Mouse (Mus musculus): ENCODE measurements around the gene Prps2. TPM values are rescaled to one million over a fixed set of nuclear protein-coding genes. Genes with fewer than 3 reads are reported as not detected.
"Not testable (repeated sequence)": the region's sequence is repeated elsewhere in the genome, so short reads cannot be mapped to it uniquely, and the experiment has no call there.

Gene Prps2
- total and polyA plus RNA-seq, 3 experiments = 43.9 to 74.3 (median 73.1) TPM

DNA sequence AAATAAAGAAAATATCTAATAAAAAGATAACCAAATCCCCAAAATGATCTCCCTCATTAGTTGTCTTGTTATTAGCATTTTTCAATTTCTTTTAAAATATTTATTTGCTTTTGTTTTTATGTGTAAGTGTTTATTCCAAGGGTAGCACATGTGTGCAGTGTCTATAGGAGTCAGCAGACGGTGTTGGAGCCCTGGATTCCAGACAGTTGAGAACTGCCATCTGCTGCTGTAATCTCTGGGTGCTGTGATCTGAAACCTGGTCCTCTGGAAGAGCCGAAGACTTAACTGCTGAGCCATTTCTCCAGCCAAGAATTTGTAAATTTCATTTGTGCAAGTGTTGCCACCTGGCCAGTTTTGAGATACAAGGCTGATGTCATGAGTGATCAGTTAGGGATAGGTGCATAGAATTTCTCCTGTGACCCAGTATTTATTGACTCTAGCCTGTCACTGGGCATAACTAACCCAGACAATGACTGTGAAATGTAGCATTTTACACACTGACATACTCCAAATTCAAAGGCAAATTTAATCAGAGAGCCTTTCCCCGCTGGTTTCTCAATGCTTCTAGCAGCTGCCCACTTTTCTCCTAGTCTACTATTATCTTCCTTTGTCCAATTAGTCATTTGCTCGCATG is 67.3 kb downstream of the Prps2 start:
- in situ Hi-C loops (cut with MboI; ENCODE audit: low pct_ligation_motif_present, low pct_unique_long_range_greater_than_20kb, low sequenced_read_pairs) = no loop called here
- no peak for DNase-seq (ENCODE audit: extremely low read depth)
- TF ChIP-seq E2F4 (IDR thresholded peaks at IDR 0.05; ENCODE audit: insufficient replicate concordance, low read depth, low read length) (no peak), JUND (conservative IDR thresholded peaks at IDR 0.05; ENCODE audit: low read depth, low read length) (no peak), GABPA (IDR thresholded peaks at IDR 0.05; ENCODE audit: insufficient replicate concordance, low read depth, low read length) (no peak), USF2 (conservative IDR thresholded peaks at IDR 0.05; ENCODE audit: low read depth, low read length) (no peak), RCOR1 (conservative IDR thresholded peaks at IDR 0.05; ENCODE audit: low read depth, low read length) (no peak), HCFC1 (IDR thresholded peaks at IDR 0.05; ENCODE audit: low read depth, low read length) (no peak), ZNF384 (IDR thresholded peaks at IDR 0.05; ENCODE audit: low read depth, low read length) (no peak), POLR2A (IDR thresholded peaks at IDR 0.05; ENCODE audit: low read depth, low read length) (no peak), SIN3A (IDR thresholded peaks at IDR 0.05; ENCODE audit: low read length) (no peak), NRF1 (IDR thresholded peaks at IDR 0.05; ENCODE audit: low read depth, low read length) (no peak), MAX (IDR thresholded peaks at IDR 0.05; ENCODE audit: low read length) (no peak), ETS1 (conservative IDR thresholded peaks at IDR 0.05; ENCODE audit: low read depth, low read length) (no peak), SMC3 (IDR thresholded peaks at IDR 0.05; ENCODE audit: low read depth, low read length) (no peak), MAZ (IDR thresholded peaks at IDR 0.05; ENCODE audit: low read depth, low read length) (no peak)
- dilution Hi-C loops (cut with MboI; ENCODE audit: extremely low pct_ligation_motif_present, extremely low pct_unique_long_range_greater_than_20kb, low sequenced_read_pairs) = no loop called here
- Histone ChIP-seq H3K9ac (ENCODE audit: insufficient read depth, low read depth) (no peak overlapping the region), H3K36me3 (replicated peaks in 1 of 2; ENCODE audit: control insufficient read depth in 1 of 2, insufficient read depth in 1 of 2, low read length in 1 of 2) (peaks cover 2 to 17% of the 10 kb centered on the region in 2 experiments), H3K9me3 (replicated peaks; ENCODE audit: low read length) (no peaks in the 10 kb centered on the region), H3K4me1 (ENCODE audit: control insufficient read depth in 1 of 2, insufficient read depth in 2 of 2) (peaks cover 0 to 36% of the 10 kb centered on the region in 2 experiments; a peak in 2 of 4 replicates), H3K27me3 (replicated peaks) (no peaks in the 10 kb centered on the region), H3K4me3 (replicated peaks in 1 of 3; ENCODE audit: low read depth in 2 of 3, low read length in 2 of 3, poor library complexity in 1 of 3) (no peak overlapping the region), H3K79me2 (replicated peaks; ENCODE audit: control insufficient read depth, extremely low read depth, insufficient read depth, poor library complexity, severe bottlenecking) (peaks cover 7% of the 10 kb centered on the region), H3K27ac (ENCODE audit: insufficient read depth, low read depth) (peak overlapping the region; percentile 41; the same call in 1 of the 2 replicates), H3K4me2 (ENCODE audit: insufficient read depth, low read depth, poor library complexity, severe bottlenecking) (no peak overlapping the region)

DNA sequence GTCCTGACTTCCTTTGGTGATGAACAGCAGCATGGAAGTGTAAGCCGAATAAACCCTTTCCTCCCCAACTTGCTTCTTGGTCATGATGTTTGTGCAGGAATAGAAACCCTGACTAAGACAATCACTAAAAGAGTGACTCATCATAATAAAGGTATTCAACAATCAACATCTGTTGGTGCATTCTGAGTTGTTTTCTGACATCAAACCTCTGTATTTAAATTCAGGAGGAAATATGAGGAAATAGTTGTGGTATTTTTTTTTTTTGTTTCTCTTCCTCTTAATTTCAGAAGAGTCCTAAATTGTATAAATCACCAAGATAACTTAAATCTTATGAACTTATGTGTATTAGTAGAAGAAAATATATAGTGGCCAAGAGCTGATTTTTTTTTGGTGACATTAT is 80.5 kb downstream of the Prps2 start:
- H3K4me3 ChIP-seq (replicated peaks in 1 of 3; ENCODE audit: low read depth in 2 of 3, low read length in 2 of 3, poor library complexity in 1 of 3); H3K27ac ChIP-seq (ENCODE audit: insufficient read depth, low read depth); H3K9ac ChIP-seq (ENCODE audit: insufficient read depth, low read depth); H3K79me2 ChIP-seq (replicated peaks; ENCODE audit: control insufficient read depth, extremely low read depth, insufficient read depth, poor library complexity, severe bottlenecking); H3K9me3 ChIP-seq (replicated peaks; ENCODE audit: low read length); DNase-seq (ENCODE audit: extremely low read depth); H3K4me1 ChIP-seq (ENCODE audit: control insufficient read depth in 1 of 2, insufficient read depth in 2 of 2); in situ Hi-C loops (cut with MboI; ENCODE audit: low pct_ligation_motif_present, low pct_unique_long_range_greater_than_20kb, low sequenced_read_pairs); H3K4me2 ChIP-seq (ENCODE audit: insufficient read depth, low read depth, poor library complexity, severe bottlenecking); dilution Hi-C loops (cut with MboI; ENCODE audit: extremely low pct_ligation_motif_present, extremely low pct_unique_long_range_greater_than_20kb, low sequenced_read_pairs); H3K27me3 ChIP-seq (replicated peaks): not testable (repeated sequence)
- peaks cover 0 to 15% of the 10 kb centered on the region in 2 experiments for H3K36me3 ChIP-seq (replicated peaks in 1 of 2; ENCODE audit: control insufficient read depth in 1 of 2, insufficient read depth in 1 of 2, low read length in 1 of 2)

Other genes with a start within 250 kb of the Prps2 start
- gene Tmsb4x, start 173.4 kb downstream of the Prps2 start, total RNA-seq (2012; rRNA removed) = 2,307 and 2,940 TPM in 2 replicates
- 6,726 and 7,895 TPM in 2 replicates for gene Tmsb4x, start 173.4 kb downstream of the Prps2 start, total RNA-seq (2014; rRNA removed)
- 1,685 and 1,828 TPM in 2 replicates for gene Tmsb4x, start 173.4 kb downstream of the Prps2 start, polyA plus RNA-seq (2012; ENCODE audit: insufficient read length, low read depth)
- not detected in 2 replicates for gene Tlr8, start 118.4 kb downstream of the Prps2 start, total RNA-seq (2012; rRNA removed)
- gene Tlr8, start 118.4 kb downstream of the Prps2 start, total RNA-seq (2014; rRNA removed) = not detected in 2 replicates
- gene Tlr8, start 118.4 kb downstream of the Prps2 start, polyA plus RNA-seq (2012; ENCODE audit: insufficient read length, low read depth) = not detected in 2 replicates
- 10.2 and 12.6 TPM in 2 replicates for gene Tlr7, start 52.2 kb downstream of the Prps2 start, total RNA-seq (2012; rRNA removed)
- gene Tlr7, start 52.2 kb downstream of the Prps2 start, total RNA-seq (2014; rRNA removed) = 27.9 and 28.5 TPM in 2 replicates
- 30.8 and 34.2 TPM in 2 replicates for gene Tlr7, start 52.2 kb downstream of the Prps2 start, polyA plus RNA-seq (2012; ENCODE audit: insufficient read length, low read depth)

Measured in CH12.LX (cell line).